Mouse (Mus musculus): ENCODE data around the gene Gm21095.
"Not testable (repeated sequence)": the region's sequence is repeated elsewhere in the genome, so short reads cannot be mapped to it uniquely, and the experiment has no call there.

Gm21095 gene

GRCm38 (mm10) chrY:84096979-84097378 is at the start of gene Gm21095:
Gene Gm21095 (plus strand): TSS chrY:84097279.
- not testable (repeated sequence) for DNase-seq

All from right cerebral cortex, adult 18-20 months (tissue).